Mouse (Mus musculus) testis, adult 2 months (tissue): ENCODE data around the gene Wnt3a.

Experiments used
- CTCF ChIP-seq: fragments of 200-500 bp; IDR thresholded peaks from 2 replicates; pipeline ENCODE4 v1.5.1; 2012; ENCODE audit warnings: low read depth, mild to moderate bottlenecking, inconsistent platforms, low read length, moderate library complexity; ENCODE audit not compliant: control insufficient read depth, insufficient read depth, insufficient replicate concordance
- POLR2A ChIP-seq: fragments of 200-500 bp; IDR thresholded peaks from 2 replicates; pipeline ENCODE4 v1.6.1; 2012; ENCODE audit warnings: low read depth, mild to moderate bottlenecking, inconsistent platforms, low read length, moderate library complexity; ENCODE audit not compliant: control insufficient read depth

- TF ChIP-seq POLR2A (no peak), CTCF (no peak)
Measured at GRCm38 (mm10) chr11:59312060-59312459, 21.5 kb upstream of the Wnt3a start.
